Mouse (Mus musculus) ES-E14 (cell line): ENCODE results near the gene Pgam1. TPM values are rescaled to one million over a fixed set of nuclear protein-coding genes. Genes with fewer than 3 reads are reported as not detected.

Experiments used
- DNase-seq: peaks from one replicate; pipeline ENCODE4 v3.0.0-alpha.2; 2013; ENCODE audit warnings: low read depth, low spot score
- H3K27ac ChIP-seq: 2 replicates; pipeline ENCODE4 v1.5.1; 2012; ENCODE audit warnings: low read depth, mild to moderate bottlenecking, low read length, moderate library complexity, mixed read lengths; ENCODE audit not compliant: poor library complexity, insufficient read depth, severe bottlenecking
- H3K36me3 ChIP-seq: 2 replicates; pipeline ENCODE4 v1.6.1; 2012; ENCODE audit warnings: mild to moderate bottlenecking, low read length, moderate library complexity, mixed read lengths; ENCODE audit not compliant: control insufficient read depth, poor library complexity, insufficient read depth, severe bottlenecking
- H3K4me1 ChIP-seq, 2 experiments: fragments of 150-350 bp in 1 of 2; sonication (generic) in 1 of 2; 2 replicates each; pipeline ENCODE4 v1.6.1; 2012; ENCODE audit warnings: low read length in 2 of 2, mild to moderate bottlenecking in 1 of 2, mixed read lengths in 1 of 2; ENCODE audit not compliant: control insufficient read depth in 2 of 2, insufficient read depth in 2 of 2, poor library complexity in 1 of 2
- H3K4me3 ChIP-seq, 2 experiments: fragments of 150-350 bp in 1 of 2; sonication (generic) in 1 of 2; 2 replicates each; pipeline ENCODE4 v1.5.1; 2012; ENCODE audit warnings: low read length in 2 of 2, low read depth in 1 of 2, mild to moderate bottlenecking in 1 of 2, mixed read lengths in 1 of 2; ENCODE audit not compliant: insufficient read depth in 1 of 2, poor library complexity in 1 of 2, severe bottlenecking in 1 of 2
- H3K9ac ChIP-seq: 2 replicates; pipeline ENCODE4 v1.6.1; 2012; ENCODE audit warnings: low read depth, mild to moderate bottlenecking, low read length, mixed read lengths; ENCODE audit not compliant: poor library complexity, insufficient read depth, severe bottlenecking
- H3K9me3 ChIP-seq: fragments of 150-350 bp; sonication (generic); 2 replicates; pipeline ENCODE4 v1.6.1; 2012; ENCODE audit warnings: low read depth, mild to moderate bottlenecking, low read length; ENCODE audit not compliant: control insufficient read depth, insufficient read depth
- CHD2 ChIP-seq: IDR thresholded peaks from 2 replicates; pipeline ENCODE4 v1.6.1; 2014; ENCODE audit warnings: mild to moderate bottlenecking, low read depth, low read length, inconsistent platforms
- HCFC1 ChIP-seq: IDR thresholded peaks from 2 replicates; pipeline ENCODE4 v1.6.1; 2012; ENCODE audit warnings: low read length, inconsistent platforms, borderline replicate concordance; ENCODE audit not compliant: insufficient read depth
- MAFK ChIP-seq: IDR thresholded peaks from 2 replicates; pipeline ENCODE4 v1.6.1; 2014; ENCODE audit warnings: mild to moderate bottlenecking, low read depth, low read length, inconsistent platforms; ENCODE audit not compliant: insufficient read depth
- ZC3H11A ChIP-seq: IDR thresholded peaks from 2 replicates; pipeline ENCODE4 v1.6.1; 2012; ENCODE audit warnings: low read depth, mild to moderate bottlenecking, inconsistent platforms, low read length, borderline replicate concordance
- ZNF384 ChIP-seq: IDR thresholded peaks from 2 replicates; pipeline ENCODE4 v1.6.1; 2012; ENCODE audit warnings: low read depth, low read length, inconsistent platforms
- in situ Hi-C, 2 experiments: fragments of 600-800 bp; cut with MboI; formaldehyde crosslinking; loops; one replicate each; pipeline ENCODE4 v1.15.1; 2025; ENCODE audit warnings: low sequenced_read_pairs in 2 of 2, inconsistent platforms in 1 of 2; ENCODE audit not compliant: unreplicated experiment in 2 of 2
- total RNA-seq: library from RNA; depleted of rRNA; stranded (reverse); fragments of 300-350 nt; gene quantifications from 2 replicates; pipeline ENCODE4 v1.2.3, GENCODE M21; 2012; rRNA removed

Pgam1 gene
- total RNA-seq, 1 experiment = 881 TPM

- Histone ChIP-seq H3K9me3 (no peaks in the 10 kb centered on the region), H3K27ac (no peak overlapping the region), H3K4me3 (no peak overlapping the region), H3K36me3 (peaks cover 38% of the 10 kb centered on the region), H3K4me1 (0 out of 4 replicates have a peak, but pooled peaks cover 0 to 4% of the 10 kb centered on the region in 2 experiments), H3K9ac (no peak overlapping the region)
- in situ Hi-C loops = no loop called here
- TF ChIP-seq HCFC1 = no peak
- TF ChIP-seq ZC3H11A = no peak
- TF ChIP-seq ZNF384 = no peak
- TF ChIP-seq MAFK = no peak
- no peak for TF ChIP-seq CHD2
- DNase-seq = no peak
Measured at GRCm38 (mm10) chr19:41938539-41938938, 26.8 kb downstream of the Pgam1 start.

- peaks cover 71% of the 10 kb centered on the region for H3K36me3 ChIP-seq
- in situ Hi-C loops = no loop called here
- no peak overlapping the region for H3K9ac ChIP-seq
- TF ChIP-seq CHD2 (no peak), ZNF384 (no peak), MAFK (no peak), ZC3H11A (no peak), HCFC1 (no peak)
- H3K9me3 ChIP-seq = no peaks in the 10 kb centered on the region; the same call in 1 of the 2 replicates
- DNase-seq = no peak
- H3K27ac ChIP-seq = no peak overlapping the region
- no peak overlapping the region for H3K4me3 ChIP-seq
- H3K4me1 ChIP-seq = no peaks in the 10 kb centered on the region
Measured at GRCm38 (mm10) chr19:41943841-41944240, 32.1 kb downstream of the Pgam1 start.

GRCm38 (mm10) chr19:41952287-41952686 is 40.6 kb downstream of the Pgam1 start:
- no peak overlapping the region for H3K27ac ChIP-seq
- no peak overlapping the region for H3K9ac ChIP-seq
- in situ Hi-C loops = no loop called here
- TF ChIP-seq HCFC1 (no peak), CHD2 (no peak), MAFK (no peak), ZC3H11A (no peak), ZNF384 (no peak)
- DNase-seq = no peak
- H3K9me3 ChIP-seq = no peaks in the 10 kb centered on the region
- H3K4me1 ChIP-seq = no peaks in the 10 kb centered on the region
- no peak overlapping the region for H3K4me3 ChIP-seq
- peaks cover 73% of the 10 kb centered on the region for H3K36me3 ChIP-seq

- DNase-seq = no peak
- H3K4me3 ChIP-seq = no peak overlapping the region
- no peaks in the 10 kb centered on the region for H3K4me1 ChIP-seq
- H3K36me3 ChIP-seq = peaks cover 68% of the 10 kb centered on the region
- TF ChIP-seq HCFC1 (no peak), ZNF384 (no peak), CHD2 (no peak), ZC3H11A (no peak), MAFK (no peak)
- no peaks in the 10 kb centered on the region for H3K9me3 ChIP-seq
- no peak overlapping the region for H3K9ac ChIP-seq
- no peak overlapping the region for H3K27ac ChIP-seq
- in situ Hi-C loops = no loop called here
Measured at GRCm38 (mm10) chr19:41953574-41953973, 41.9 kb downstream of the Pgam1 start.

Other genes starting within 250 kb of the Pgam1 start
- gene Slit1, start 168.3 kb upstream of the Pgam1 start, total RNA-seq = 1.2 and 1.4 TPM in 2 replicates
- 31.7 and 32.5 TPM in 2 replicates for gene Arhgap19, start 109.9 kb upstream of the Pgam1 start, total RNA-seq
- 2.5 and 3.5 TPM in 2 replicates for gene Frat1, start 82.0 kb upstream of the Pgam1 start, total RNA-seq
- 4.5 and 7.0 TPM in 2 replicates for gene Frat2, start 63.8 kb upstream of the Pgam1 start, total RNA-seq
- 48.6 and 55.6 TPM in 2 replicates for gene Rrp12, start 15.8 kb upstream of the Pgam1 start, total RNA-seq
- gene Exosc1, start 21.5 kb downstream of the Pgam1 start, total RNA-seq = 45.2 and 48.2 TPM in 2 replicates
- gene Zdhhc16, start 21.6 kb downstream of the Pgam1 start, total RNA-seq = 62.7 and 73.7 TPM in 2 replicates
- 59.6 and 91.5 TPM in 2 replicates for gene Mms19, start 69.2 kb downstream of the Pgam1 start, total RNA-seq
- gene Ubtd1, start 69.8 kb downstream of the Pgam1 start, total RNA-seq = 14.4 and 18.2 TPM in 2 replicates
- gene Ankrd2, start 124.1 kb downstream of the Pgam1 start, total RNA-seq = 0.45 TPM in 1 of 2 replicates, not detected in the other
- gene Hoga1, start 133.7 kb downstream of the Pgam1 start, total RNA-seq = 0.89 and 1.6 TPM in 2 replicates
- gene 4933411K16Rik, start 140.3 kb downstream of the Pgam1 start, total RNA-seq = 0.62 and 0.69 TPM in 2 replicates
- gene Morn4, start 174.4 kb downstream of the Pgam1 start, total RNA-seq = 2.9 and 3.1 TPM in 2 replicates
- gene Pi4k2a, start 178.5 kb downstream of the Pgam1 start, total RNA-seq = 23.2 and 23.4 TPM in 2 replicates
- gene Avpi1, start 217.1 kb downstream of the Pgam1 start, total RNA-seq = 98.8 and 99.2 TPM in 2 replicates
- gene Marveld1, start 235.5 kb downstream of the Pgam1 start, total RNA-seq = 39.8 and 56.3 TPM in 2 replicates